Comparison of ENCODE assay signal across 29 mouse cellular contexts in the genomic region with DNA sequence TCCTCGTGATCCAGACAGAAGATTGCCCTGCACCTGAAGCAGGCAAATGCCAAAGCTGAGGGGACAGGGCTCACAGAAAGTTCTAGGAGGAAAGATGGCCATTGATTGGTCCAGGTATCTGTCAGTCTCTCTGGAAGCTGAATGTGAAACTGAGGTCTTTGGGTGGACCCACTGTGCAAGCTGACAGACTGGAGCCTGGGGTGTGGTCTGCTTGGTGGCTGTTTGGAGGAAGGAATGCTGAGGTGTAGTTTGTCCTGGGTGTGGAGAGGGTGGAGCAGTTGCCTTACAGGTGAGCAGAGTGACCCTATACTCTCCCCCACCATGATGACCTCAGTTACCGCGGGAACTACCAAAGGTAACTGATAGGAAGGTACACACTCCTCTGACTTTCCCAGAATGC. TPM values are rescaled to one million over a fixed set of nuclear protein-coding genes. Genes with fewer than 3 reads are reported as not detected.
DNase-seq lines count a peak whose midpoint lies in the region; ATAC-seq and TF ChIP-seq lines count a peak whose summit lies in the region.
"Had no signal": no experiment of that assay in that cellular context is flagged by ENCODE, and none has a peak within 500 bp of the region (broad histone marks: within the 10 kb centered on the region; RNA-seq: fewer than 3 reads in every experiment).

No protein-coding gene starts in this region.

- H3K36me3 ChIP-seq in E14TG2a.4 (ENCODE audit: insufficient read depth, low read length): no peaks in the 10 kb centered on the region
- H3K36me3 ChIP-seq in ES-Bruce4 (ENCODE audit: control insufficient read depth, insufficient read depth, low read length, poor library complexity, severe bottlenecking): no peaks in the 10 kb centered on the region
- H3K36me3 ChIP-seq in intestine, embryonic 14.5 days (ENCODE audit: control insufficient read depth, insufficient read depth, low read length): no peaks in the 10 kb centered on the region
- no peaks in the 10 kb centered on the region for H3K36me3 ChIP-seq in small intestine, adult 2 months (ENCODE audit: control insufficient read depth, insufficient read depth, low read length)
- H3K36me3 ChIP-seq in neural tube, embryonic 15.5 days: no peaks in the 10 kb centered on the region
- H3K36me3 ChIP-seq: embryonic facial prominence, embryonic 13.5 days; forebrain, embryonic 12.5 days; midbrain, embryonic 12.5 days had no signal

- peak overlapping the region; percentile 89 for H3K27ac ChIP-seq in ES-Bruce4 (ENCODE audit: insufficient read depth, low read length)
- H3K27ac ChIP-seq in intestine, embryonic 14.5 days (ENCODE audit: low read depth): no peak overlapping the region
- peak overlapping the region; percentile 97 for H3K27ac ChIP-seq in small intestine, adult 2 months (ENCODE audit: insufficient read depth, low read depth, low read length)
- no peak overlapping the region for H3K27ac ChIP-seq in neural tube, embryonic 15.5 days (replicated peaks)
- H3K27ac ChIP-seq: embryonic facial prominence, embryonic 13.5 days; forebrain, embryonic 12.5 days; midbrain, embryonic 12.5 days had no signal

- ATAC-seq in intestine, embryonic 14.5 days (replicated peaks; ENCODE audit: low FRiP score, low TSS enrichment, low read depth): peak; percentile 85
- ATAC-seq in neural tube, embryonic 15.5 days (ENCODE audit: low FRiP score): no peak
- ATAC-seq in megakaryocyte-erythroid progenitor cell, adult 5-6 weeks (replicated peaks; ENCODE audit: low FRiP score, low TSS enrichment, poor library complexity, severe bottlenecking): no peak
- ATAC-seq: activated CD4-positive, CD25-positive, alpha-beta regulatory T cell, adult 4 months; hindbrain, embryonic 16.5 days; Patski had no signal

- H3K9me3 ChIP-seq in E14TG2a.4 (ENCODE audit: low read length) (no peaks in the 10 kb centered on the region), ES-Bruce4 (replicated peaks; ENCODE audit: control insufficient read depth, insufficient read depth, low read length, poor library complexity, severe bottlenecking) (peaks cover 3% of the 10 kb centered on the region; the same call in 1 of the 2 replicates)
- H3K9me3 ChIP-seq in intestine, embryonic 14.5 days (ENCODE audit: control insufficient read depth, low read length): no peaks in the 10 kb centered on the region
- no peaks in the 10 kb centered on the region for H3K9me3 ChIP-seq in neural tube, embryonic 15.5 days (replicated peaks)
- H3K9me3 ChIP-seq: embryonic facial prominence, embryonic 13.5 days; forebrain, embryonic 12.5 days; midbrain, embryonic 12.5 days had no signal

- peak overlapping the region; percentile 32; the same call in 1 of the 2 replicates for H3K4me3 ChIP-seq in E14TG2a.4 (replicated peaks; ENCODE audit: low read length)
- H3K4me3 ChIP-seq in ES-Bruce4 (ENCODE audit: low read depth, low read length): no peak overlapping the region
- no peak overlapping the region for H3K4me3 ChIP-seq in intestine, embryonic 14.5 days (ENCODE audit: low read depth, low read length)
- no peak overlapping the region for H3K4me3 ChIP-seq in small intestine, adult 2 months (ENCODE audit: low read depth, low read length)
- H3K4me3 ChIP-seq in neural tube, embryonic 15.5 days (replicated peaks): no peak overlapping the region
- H3K4me3 ChIP-seq: embryonic facial prominence, embryonic 13.5 days; erythroblast, embryonic 14.5 days; forebrain, embryonic 12.5 days; midbrain, embryonic 12.5 days had no signal

- no peak overlapping the region for H3K9ac ChIP-seq in ES-Bruce4 (ENCODE audit: low read depth, poor library complexity, severe bottlenecking)
- no peak overlapping the region for H3K9ac ChIP-seq in intestine, embryonic 14.5 days (ENCODE audit: low read length)
- no peak overlapping the region for H3K9ac ChIP-seq in neural tube, embryonic 15.5 days (replicated peaks)
- H3K9ac ChIP-seq: embryonic facial prominence, embryonic 13.5 days; forebrain, embryonic 12.5 days; lung, embryonic 14.5 days; midbrain, embryonic 12.5 days had no signal

- peak; percentile 63 for DNase-seq in intestine, embryonic 14.5 days (ENCODE audit: low spot score)
- DNase-seq in left cerebral cortex, adult 9 months (ENCODE audit: low spot score in 2 of 2): no peak
- DNase-seq in adrenal gland, postnatal 36 days: no peak
- DNase-seq: adrenal gland, adult 8-10 months; cerebellum, adult 18-20 months; cerebellum, postnatal 14 days; embryo, embryonic 11 days; kidney, adult 18-20 months; lung, embryonic 14.5 days; retina, postnatal 1 day; right cerebral cortex, postnatal 25 days had no signal

- TF ChIP-seq EP300 in ES-Bruce4 (IDR thresholded peaks at IDR 0.05; ENCODE audit: insufficient read depth, low read depth, low read length): peak; percentile 86; the same call in 1 of the 2 replicates

- TF ChIP-seq POLR2A in ES-Bruce4 (IDR thresholded peaks at IDR 0.05; ENCODE audit: insufficient read depth, low read length): no peak
- TF ChIP-seq POLR2A in small intestine, adult 2 months (IDR thresholded peaks at IDR 0.05; ENCODE audit: low read depth, low read length): no peak

- 77% methylated on average over 3 of the region's 3 CpGs for WGBS in intestine, embryonic 14.5 days
- WGBS in small intestine, adult 2 months: 32% methylated on average over 3 of the region's 3 CpGs
- 88% methylated on average over 3 of the region's 3 CpGs for WGBS in neural tube, embryonic 15.5 days

- H3K4me1 ChIP-seq in E14TG2a.4 (replicated peaks; ENCODE audit: low read depth, low read length): peaks cover 49% of the 10 kb centered on the region
- peaks cover 16% of the 10 kb centered on the region for H3K4me1 ChIP-seq in ES-Bruce4 (ENCODE audit: control insufficient read depth, insufficient read depth, low read length)
- no peaks in the 10 kb centered on the region for H3K4me1 ChIP-seq in intestine, embryonic 14.5 days (replicated peaks; ENCODE audit: control insufficient read depth, insufficient read depth, low read length)
- peaks cover 17% of the 10 kb centered on the region; the same call in 1 of the 2 replicates for H3K4me1 ChIP-seq in small intestine, adult 2 months (ENCODE audit: control insufficient read depth, insufficient read depth, insufficient read length, low read length)
- no peaks in the 10 kb centered on the region for H3K4me1 ChIP-seq in neural tube, embryonic 15.5 days
- H3K4me1 ChIP-seq: embryonic facial prominence, embryonic 13.5 days; forebrain, embryonic 12.5 days; midbrain, embryonic 12.5 days had no signal

- TF ChIP-seq CTCF in E14TG2a.4 (conservative IDR thresholded peaks at IDR 0.05; ENCODE audit: low read length) (no peak), ES-Bruce4 (IDR thresholded peaks at IDR 0.05; ENCODE audit: low read depth, low read length) (no peak)
- no peak for TF ChIP-seq CTCF in small intestine, adult 2 months (IDR thresholded peaks at IDR 0.05; ENCODE audit: extremely low read depth, insufficient read length, insufficient replicate concordance, low read depth, low read length)

- H3K27me3 ChIP-seq in E14TG2a.4 (ENCODE audit: insufficient read depth, low read length): no peaks in the 10 kb centered on the region; the same call in 1 of the 2 replicates
- no peaks in the 10 kb centered on the region for H3K27me3 ChIP-seq in ES-Bruce4 (ENCODE audit: control insufficient read depth, insufficient read depth, low read length, poor library complexity, severe bottlenecking)
- no peaks in the 10 kb centered on the region for H3K27me3 ChIP-seq in intestine, embryonic 14.5 days (replicated peaks; ENCODE audit: control insufficient read depth, insufficient read depth, low read length)
- H3K27me3 ChIP-seq in small intestine, adult 2 months (ENCODE audit: control insufficient read depth, insufficient read depth, low read length): no peaks in the 10 kb centered on the region
- peaks cover 3% of the 10 kb centered on the region; the same call in 1 of the 2 replicates for H3K27me3 ChIP-seq in neural tube, embryonic 15.5 days (replicated peaks)

- no peak overlapping the region for H3K4me2 ChIP-seq in intestine, embryonic 14.5 days (ENCODE audit: low read length)
- no peak overlapping the region for H3K4me2 ChIP-seq in neural tube, embryonic 15.5 days
- H3K4me2 ChIP-seq: embryonic facial prominence, embryonic 13.5 days; forebrain, embryonic 12.5 days; heart, embryonic 11.5 days; lung, embryonic 14.5 days; midbrain, embryonic 12.5 days had no signal

RNA-seq across cellular contexts. Expression of gene Golga4, which starts 9.1 kb away (rescaled TPM):
- polyA plus RNA-seq in ES-Bruce4 (2011; ENCODE audit: insufficient read depth, insufficient read length, low read depth, missing spikeins): 132 and 143 TPM in 2 replicates
- 59.5 and 64.3 TPM in 2 replicates for polyA plus RNA-seq in intestine, embryonic 14.5 days (2014; fragmentation: Nextera tagmentation; extraction: Ambion mirVana)
- polyA plus RNA-seq in small intestine, adult 2 months (2012; rRNA removed): 9.8 and 17.8 TPM in 2 replicates
- polyA plus RNA-seq in neural tube, embryonic 15.5 days (2015; fragmentation: Nextera tagmentation; extraction: Ambion mirVana): 44.4 and 45.2 TPM in 2 replicates
- 100 to 1,000 TPM; 110 to 143 TPM for total RNA-seq in adrenal gland, postnatal 36 days (2021)
- total RNA-seq in megakaryocyte-erythroid progenitor cell, adult 5-6 weeks (2014; fragmentation: Nextera tagmentation): 48.5 and 49.5 TPM in 2 replicates
- 74.2 and 87.3 TPM in 2 replicates for total RNA-seq in megakaryocyte-erythroid progenitor cell, adult 5-6 weeks (2017)

RNA-seq across cellular contexts. Expression of gene Eomes, which starts 18.9 kb away (rescaled TPM):
- 7.9 and 8.2 TPM in 2 replicates for polyA plus RNA-seq in ES-Bruce4 (2011; ENCODE audit: insufficient read depth, insufficient read length, low read depth, missing spikeins)
- 0.07 and 0.34 TPM in 2 replicates for polyA plus RNA-seq in intestine, embryonic 14.5 days (2014; fragmentation: Nextera tagmentation; extraction: Ambion mirVana)
- polyA plus RNA-seq in small intestine, adult 2 months (2012; rRNA removed): 0.11 TPM in 1 of 2 replicates, not detected in the other
- 0.06 TPM in 1 of 2 replicates, not detected in the other for polyA plus RNA-seq in neural tube, embryonic 15.5 days (2015; fragmentation: Nextera tagmentation; extraction: Ambion mirVana)
- under 1 TPM; 0.30 to 0.33 TPM for total RNA-seq in adrenal gland, postnatal 36 days (2021)
- total RNA-seq in megakaryocyte-erythroid progenitor cell, adult 5-6 weeks (2014; fragmentation: Nextera tagmentation): not detected in 2 replicates
- 1.2 TPM in 1 of 2 replicates, not detected in the other for total RNA-seq in megakaryocyte-erythroid progenitor cell, adult 5-6 weeks (2017)
- total RNA-seq: gastrocnemius, adult 18-20 months had no signal
- polyA plus RNA-seq: erythroblast, embryonic 14.5 days; heart, postnatal 0 days; kidney, embryonic 16.5 days; liver, embryonic 11.5 days; lung, embryonic 14.5 days; neural tube, embryonic 11.5 days had no signal

Comparison
In these comparisons a context has a peak if more than half of its experiments do, and no peak if none do; other contexts are left out.
1. H3K27ac ChIP-seq: peak in ES-Bruce4 (single experiment) and small intestine, adult 2 months (single experiment); none in intestine, embryonic 14.5 days (single experiment) and neural tube, embryonic 15.5 days (single experiment).